Mouse (Mus musculus) heart, adult 2 months (tissue): Measurements from ENCODE around the gene Mctp1.

Source experiments
- CTCF ChIP-seq: fragments of 200-600 bp; IDR thresholded peaks from 2 replicates; pipeline ENCODE4 v1.8.1; 2022; ENCODE audit warnings: antibody characterized with exemption, mild to moderate bottlenecking, moderate library complexity
- EP300 ChIP-seq: fragments of 200-500 bp; IDR thresholded peaks from 2 replicates; pipeline ENCODE4 v1.6.1; 2011; ENCODE audit warnings: low read depth, low read length, control low read depth; ENCODE audit not compliant: insufficient read depth
- POLR2A ChIP-seq: fragments of 200-500 bp; IDR thresholded peaks from 2 replicates; pipeline ENCODE4 v1.6.1; 2011; ENCODE audit warnings: mild to moderate bottlenecking, low read depth, low read length, control low read depth; ENCODE audit not compliant: insufficient read depth

DNA sequence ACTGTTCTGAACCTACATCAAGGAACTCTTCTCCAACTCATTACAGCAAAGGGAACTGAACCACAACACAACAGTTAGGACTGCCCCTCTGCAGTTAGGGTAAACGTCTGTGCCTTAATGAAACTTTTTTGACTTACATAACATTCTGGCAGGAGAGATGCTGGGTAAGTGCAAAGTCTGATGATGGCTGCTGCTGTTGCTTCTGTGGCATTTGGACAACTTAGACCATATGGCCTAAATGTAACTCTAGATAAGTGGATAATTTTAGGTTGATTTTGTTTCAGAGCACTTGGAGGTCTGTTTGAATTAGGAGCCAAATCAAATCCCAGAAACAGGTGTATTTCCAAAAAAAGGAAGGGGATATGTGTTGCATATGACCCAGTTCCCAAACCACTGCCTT is 470.0 kb downstream of the Mctp1 start:
- TF ChIP-seq POLR2A (no peak), CTCF (no peak), EP300 (no peak)
